Mouse (Mus musculus): ENCODE data around the gene Fat3. TPM values are rescaled to one million over a fixed set of nuclear protein-coding genes. Genes with fewer than 3 reads are reported as not detected.

Gene Fat3
- polyA plus RNA-seq, 1 experiment from 2014 or later: 2.3 TPM

GRCm38 (mm10) chr9:16499621-16500381, 1.3 kb downstream of the Fat3 start:
- Histone ChIP-seq H3K27me3 (ENCODE audit: control insufficient read depth, insufficient read depth, low read length) (peaks cover 8% of the 10 kb centered on the region; the same call in 1 of the 2 replicates), H3K9me3 (replicated peaks; ENCODE audit: control insufficient read depth, low read length) (no peaks in the 10 kb centered on the region), H3K36me3 (ENCODE audit: control insufficient read depth, insufficient read depth, low read length) (no peaks in the 10 kb centered on the region), H3K4me1 (ENCODE audit: control insufficient read depth, insufficient read depth, low read length) (no peaks in the 10 kb centered on the region), H3K4me2 (peak overlapping the region; percentile 93), H3K9ac (ENCODE audit: low read depth, low read length) (peak overlapping the region; percentile 62), H3K27ac (ENCODE audit: low read depth, low read length) (no peak overlapping the region; the same call in 1 of the 2 replicates), H3K4me3 (ENCODE audit: low read depth, low read length) (peak overlapping the region; percentile 49)
- ATAC-seq (replicated peaks; ENCODE audit: insufficient number of reproducible peaks, low FRiP score, low TSS enrichment): no peak
- WGBS (ENCODE audit: insufficient replicate concordance): under 1% methylated on average over 35 of the region's 35 CpGs

GRCm38 (mm10) chr9:16498876-16499275, 2.2 kb downstream of the Fat3 start:
- Histone ChIP-seq H3K27ac (ENCODE audit: low read depth, low read length) (no peak overlapping the region), H3K9ac (ENCODE audit: low read depth, low read length) (no peak overlapping the region), H3K4me1 (ENCODE audit: control insufficient read depth, insufficient read depth, low read length) (no peaks in the 10 kb centered on the region), H3K4me3 (ENCODE audit: low read depth, low read length) (no peak overlapping the region), H3K36me3 (ENCODE audit: control insufficient read depth, insufficient read depth, low read length) (no peaks in the 10 kb centered on the region), H3K27me3 (ENCODE audit: control insufficient read depth, insufficient read depth, low read length) (peaks cover 8% of the 10 kb centered on the region; the same call in 1 of the 2 replicates), H3K9me3 (replicated peaks; ENCODE audit: control insufficient read depth, low read length) (no peaks in the 10 kb centered on the region), H3K4me2 (peak overlapping the region; percentile 17; the same call in 1 of the 2 replicates)
- no peak for ATAC-seq (replicated peaks; ENCODE audit: insufficient number of reproducible peaks, low FRiP score, low TSS enrichment)
- 10% methylated on average over 4 of the region's 4 CpGs for WGBS (ENCODE audit: insufficient replicate concordance)

GRCm38 (mm10) chr9:16497361-16497760, 3.7 kb downstream of the Fat3 start:
- Histone ChIP-seq H3K9ac (ENCODE audit: low read depth, low read length) (no peak overlapping the region), H3K27me3 (ENCODE audit: control insufficient read depth, insufficient read depth, low read length) (peaks cover 6% of the 10 kb centered on the region; the same call in 1 of the 2 replicates), H3K27ac (ENCODE audit: low read depth, low read length) (no peak overlapping the region), H3K36me3 (ENCODE audit: control insufficient read depth, insufficient read depth, low read length) (no peaks in the 10 kb centered on the region), H3K4me1 (ENCODE audit: control insufficient read depth, insufficient read depth, low read length) (no peaks in the 10 kb centered on the region), H3K9me3 (replicated peaks; ENCODE audit: control insufficient read depth, low read length) (no peaks in the 10 kb centered on the region), H3K4me3 (ENCODE audit: low read depth, low read length) (no peak overlapping the region), H3K4me2 (no peak overlapping the region)
- WGBS (ENCODE audit: insufficient replicate concordance): 94% methylated on average over 1 of the region's 1 CpGs
- no peak for ATAC-seq (replicated peaks; ENCODE audit: insufficient number of reproducible peaks, low FRiP score, low TSS enrichment)

- Histone ChIP-seq H3K9ac (ENCODE audit: low read depth, low read length) (no peak overlapping the region), H3K36me3 (ENCODE audit: control insufficient read depth, insufficient read depth, low read length) (no peaks in the 10 kb centered on the region), H3K27ac (ENCODE audit: low read depth, low read length) (no peak overlapping the region), H3K27me3 (ENCODE audit: control insufficient read depth, insufficient read depth, low read length) (peaks cover 6% of the 10 kb centered on the region; the same call in 1 of the 2 replicates), H3K4me1 (ENCODE audit: control insufficient read depth, insufficient read depth, low read length) (no peaks in the 10 kb centered on the region), H3K4me3 (ENCODE audit: low read depth, low read length) (no peak overlapping the region), H3K4me2 (no peak overlapping the region), H3K9me3 (replicated peaks; ENCODE audit: control insufficient read depth, low read length) (no peaks in the 10 kb centered on the region)
- no peak for ATAC-seq (replicated peaks; ENCODE audit: insufficient number of reproducible peaks, low FRiP score, low TSS enrichment)
- 79% methylated on average over 3 of the region's 3 CpGs for WGBS (ENCODE audit: insufficient replicate concordance)
These were observed 4.8 kb downstream of the Fat3 start for GRCm38 (mm10) chr9:16496331-16496730.

GRCm38 (mm10) chr9:16489661-16490060, 11.4 kb downstream of the Fat3 start:
- H3K4me1 ChIP-seq (ENCODE audit: control insufficient read depth, insufficient read depth, low read length): no peaks in the 10 kb centered on the region
- no peak overlapping the region for H3K4me3 ChIP-seq (ENCODE audit: low read depth, low read length)
- H3K27ac ChIP-seq (ENCODE audit: low read depth, low read length): no peak overlapping the region
- H3K4me2 ChIP-seq: no peak overlapping the region
- 62% methylated on average over 3 of the region's 3 CpGs for WGBS (ENCODE audit: insufficient replicate concordance)
- no peaks in the 10 kb centered on the region for H3K9me3 ChIP-seq (replicated peaks; ENCODE audit: control insufficient read depth, low read length)
- no peak for ATAC-seq (replicated peaks; ENCODE audit: insufficient number of reproducible peaks, low FRiP score, low TSS enrichment)
- H3K27me3 ChIP-seq (ENCODE audit: control insufficient read depth, insufficient read depth, low read length): no peaks in the 10 kb centered on the region
- H3K9ac ChIP-seq (ENCODE audit: low read depth, low read length): no peak overlapping the region
- H3K36me3 ChIP-seq (ENCODE audit: control insufficient read depth, insufficient read depth, low read length): no peaks in the 10 kb centered on the region

- H3K9ac ChIP-seq (ENCODE audit: low read depth, low read length): no peak overlapping the region
- no peak overlapping the region for H3K4me3 ChIP-seq (ENCODE audit: low read depth, low read length)
- no peaks in the 10 kb centered on the region for H3K27me3 ChIP-seq (ENCODE audit: control insufficient read depth, insufficient read depth, low read length)
- H3K27ac ChIP-seq (ENCODE audit: low read depth, low read length): no peak overlapping the region
- no peaks in the 10 kb centered on the region for H3K36me3 ChIP-seq (ENCODE audit: control insufficient read depth, insufficient read depth, low read length)
- no peak for ATAC-seq (replicated peaks; ENCODE audit: insufficient number of reproducible peaks, low FRiP score, low TSS enrichment)
- no peaks in the 10 kb centered on the region for H3K4me1 ChIP-seq (ENCODE audit: control insufficient read depth, insufficient read depth, low read length)
- no peak overlapping the region for H3K4me2 ChIP-seq
- H3K9me3 ChIP-seq (replicated peaks; ENCODE audit: control insufficient read depth, low read length): no peaks in the 10 kb centered on the region
These were observed 13.5 kb downstream of the Fat3 start for GRCm38 (mm10) chr9:16487565-16487964.

- WGBS (ENCODE audit: insufficient replicate concordance): 79% methylated on average over 1 of the region's 1 CpGs
- Histone ChIP-seq H3K27me3 (ENCODE audit: control insufficient read depth, insufficient read depth, low read length) (no peaks in the 10 kb centered on the region), H3K4me2 (no peak overlapping the region), H3K36me3 (ENCODE audit: control insufficient read depth, insufficient read depth, low read length) (no peaks in the 10 kb centered on the region), H3K4me1 (ENCODE audit: control insufficient read depth, insufficient read depth, low read length) (no peaks in the 10 kb centered on the region), H3K9ac (ENCODE audit: low read depth, low read length) (no peak overlapping the region), H3K4me3 (ENCODE audit: low read depth, low read length) (no peak overlapping the region), H3K9me3 (replicated peaks; ENCODE audit: control insufficient read depth, low read length) (no peaks in the 10 kb centered on the region), H3K27ac (ENCODE audit: low read depth, low read length) (no peak overlapping the region)
- ATAC-seq (replicated peaks; ENCODE audit: insufficient number of reproducible peaks, low FRiP score, low TSS enrichment): no peak
These were observed 14.9 kb downstream of the Fat3 start for GRCm38 (mm10) chr9:16486229-16486628.

GRCm38 (mm10) chr9:16485173-16485572, 15.9 kb downstream of the Fat3 start:
- WGBS (ENCODE audit: insufficient replicate concordance): 44% methylated on average over 4 of the region's 4 CpGs
- Histone ChIP-seq H3K27ac (ENCODE audit: low read depth, low read length) (no peak overlapping the region), H3K4me3 (ENCODE audit: low read depth, low read length) (no peak overlapping the region), H3K9ac (ENCODE audit: low read depth, low read length) (no peak overlapping the region), H3K9me3 (replicated peaks; ENCODE audit: control insufficient read depth, low read length) (no peaks in the 10 kb centered on the region), H3K4me1 (ENCODE audit: control insufficient read depth, insufficient read depth, low read length) (no peaks in the 10 kb centered on the region), H3K36me3 (ENCODE audit: control insufficient read depth, insufficient read depth, low read length) (no peaks in the 10 kb centered on the region), H3K27me3 (ENCODE audit: control insufficient read depth, insufficient read depth, low read length) (no peaks in the 10 kb centered on the region), H3K4me2 (no peak overlapping the region)
- no peak for ATAC-seq (replicated peaks; ENCODE audit: insufficient number of reproducible peaks, low FRiP score, low TSS enrichment)

GRCm38 (mm10) chr9:16484765-16485164, 16.3 kb downstream of the Fat3 start:
- ATAC-seq (replicated peaks; ENCODE audit: insufficient number of reproducible peaks, low FRiP score, low TSS enrichment): no peak
- no peaks in the 10 kb centered on the region for H3K4me1 ChIP-seq (ENCODE audit: control insufficient read depth, insufficient read depth, low read length)
- H3K4me3 ChIP-seq (ENCODE audit: low read depth, low read length): no peak overlapping the region
- no peak overlapping the region for H3K4me2 ChIP-seq
- 50% methylated on average over 2 of the region's 2 CpGs for WGBS (ENCODE audit: insufficient replicate concordance)
- H3K27me3 ChIP-seq (ENCODE audit: control insufficient read depth, insufficient read depth, low read length): no peaks in the 10 kb centered on the region
- no peaks in the 10 kb centered on the region for H3K36me3 ChIP-seq (ENCODE audit: control insufficient read depth, insufficient read depth, low read length)
- H3K27ac ChIP-seq (ENCODE audit: low read depth, low read length): no peak overlapping the region
- no peak overlapping the region for H3K9ac ChIP-seq (ENCODE audit: low read depth, low read length)
- no peaks in the 10 kb centered on the region for H3K9me3 ChIP-seq (replicated peaks; ENCODE audit: control insufficient read depth, low read length)
